Mouse (Mus musculus): ENCODE results near the gene Gtf2h4. TPM values are rescaled to one million over a fixed set of nuclear protein-coding genes. Genes with fewer than 3 reads are reported as not detected.
A peak's percentile ranks its signal among the peaks of the same experiment; 100 is the strongest.

Gene Gtf2h4
- 21.2 and 30.9 TPM in 2 replicates for total RNA-seq (2014; rRNA removed)
- 20.9 and 22.1 TPM in 2 replicates for polyA plus RNA-seq (2015; fragmentation: Nextera tagmentation; extraction: Ambion mirVana)

DNA sequence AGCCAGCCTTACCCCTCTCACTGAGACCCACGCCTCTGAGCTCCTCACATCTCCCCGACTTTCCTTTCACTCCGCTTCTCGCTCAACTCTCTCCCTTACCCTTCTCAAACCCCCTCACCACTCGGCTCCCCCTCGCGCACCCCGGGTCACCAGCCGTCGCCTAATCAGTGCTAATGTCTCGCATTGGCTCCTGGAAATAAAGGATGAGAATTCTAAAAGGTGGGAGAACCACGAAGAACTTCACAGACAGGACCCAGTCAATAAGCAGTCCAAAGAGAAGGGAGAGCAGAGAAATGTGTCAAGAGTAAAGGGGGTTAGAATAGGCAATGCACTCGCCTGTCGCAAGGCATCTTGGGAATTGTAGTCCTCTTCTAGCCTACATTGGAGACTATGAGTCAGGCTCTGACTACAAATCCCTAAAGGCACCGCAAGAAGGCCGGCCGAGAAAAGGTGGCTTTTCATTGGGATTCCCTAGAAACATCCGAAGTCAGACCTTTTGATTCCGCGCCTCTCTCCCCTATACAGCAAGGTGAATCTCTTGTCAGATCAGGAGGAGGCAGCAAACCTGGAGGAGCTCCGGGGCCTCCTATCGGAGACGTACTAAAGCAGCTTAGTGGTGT, at the start of gene Gtf2h4:
Gtf2h4 (minus strand) TSS at position 324 of the 620 bp plus-strand sequence.
- 2% methylated on average over 23 of the region's 23 CpGs for WGBS
- Histone ChIP-seq H3K27me3 (ENCODE audit: insufficient read depth, low read length) (no peaks in the 10 kb centered on the region), H3K36me3 (ENCODE audit: insufficient read depth) (peaks cover 8% of the 10 kb centered on the region; the same call in 1 of the 2 replicates), H3K27ac (ENCODE audit: low read depth, low read length) (peak within 1 kb of the TSS; percentile 64), H3K9me3 (ENCODE audit: low read length) (no peaks in the 10 kb centered on the region), H3K4me3 (ENCODE audit: low read depth, low read length) (peak within 1 kb of the TSS; percentile 77), H3K4me2 (ENCODE audit: low read depth) (peak within 1 kb of the TSS; percentile 94), H3K9ac (peak within 1 kb of the TSS; percentile 83), H3K4me1 (ENCODE audit: insufficient read depth) (peaks cover 7% of the 10 kb centered on the region; the same call in 1 of the 2 replicates)
- ATAC-seq (peak; percentile 99), DNase-seq (peak; percentile 96)
- TF ChIP-seq CTCF (IDR thresholded peaks at IDR 0.05; ENCODE audit: low read depth): peak; percentile 42

DNA sequence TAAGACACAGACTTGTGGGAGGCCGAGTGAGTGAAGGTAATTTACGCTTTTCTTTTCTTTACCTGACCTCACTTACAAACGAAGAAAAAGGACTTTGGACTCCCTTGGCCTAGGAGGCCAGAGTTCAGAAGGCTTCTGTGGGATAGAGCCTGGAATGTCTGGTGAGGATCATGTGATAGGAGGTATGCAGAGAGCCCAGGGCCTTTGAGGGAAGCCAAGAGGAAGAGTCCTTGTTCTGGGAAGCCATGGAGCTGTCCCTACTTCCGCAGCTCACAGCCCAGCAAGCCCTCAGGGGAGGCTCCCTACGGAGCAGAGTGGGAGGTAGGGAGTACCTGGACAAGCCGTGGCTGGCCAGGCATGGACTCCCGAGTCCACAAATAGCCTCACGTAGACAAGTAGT, 48.1 kb upstream of the Gtf2h4 start:
- 80% methylated on average over 8 of the region's 8 CpGs for WGBS
- ATAC-seq (no peak), DNase-seq (no peak)
- TF ChIP-seq CTCF (IDR thresholded peaks at IDR 0.05; ENCODE audit: low read depth): no peak
- no peak overlapping the region for H3K4me3 ChIP-seq (ENCODE audit: low read depth, low read length)
- H3K36me3 ChIP-seq (ENCODE audit: insufficient read depth): no peaks in the 10 kb centered on the region
- H3K4me2 ChIP-seq (ENCODE audit: low read depth): no peak overlapping the region
- H3K9ac ChIP-seq: no peak overlapping the region
- no peak overlapping the region for H3K27ac ChIP-seq (ENCODE audit: low read depth, low read length)
- H3K9me3 ChIP-seq (ENCODE audit: low read length): no peaks in the 10 kb centered on the region
- no peaks in the 10 kb centered on the region for H3K4me1 ChIP-seq (ENCODE audit: insufficient read depth)
- H3K27me3 ChIP-seq (ENCODE audit: insufficient read depth, low read length): no peaks in the 10 kb centered on the region

DNA sequence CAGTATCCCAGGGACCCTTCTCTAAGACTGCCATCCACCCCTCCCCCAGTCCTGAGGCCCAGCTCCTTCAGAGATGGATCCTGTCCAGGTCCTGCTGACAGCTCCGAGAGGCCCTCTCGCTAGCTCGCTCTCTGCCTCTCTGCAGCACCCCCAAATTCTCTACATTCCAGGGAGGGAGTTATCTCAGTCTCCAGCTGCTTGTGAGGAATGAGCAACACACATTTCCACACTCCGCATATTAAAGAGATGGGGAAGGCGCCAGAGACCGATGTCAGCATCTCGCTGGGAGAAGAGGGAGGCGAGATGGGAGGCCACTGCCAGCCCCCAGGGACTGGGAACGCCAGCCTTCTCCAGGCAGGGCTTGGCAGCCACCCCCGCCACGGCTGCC, 46.8 kb upstream of the Gtf2h4 start:
- no peaks in the 10 kb centered on the region for H3K4me1 ChIP-seq (ENCODE audit: insufficient read depth)
- peak; percentile 54 for DNase-seq
- H3K4me2 ChIP-seq (ENCODE audit: low read depth): peak overlapping the region; percentile 28; the same call in 1 of the 2 replicates
- ATAC-seq: peak; percentile 63
- no peaks in the 10 kb centered on the region for H3K9me3 ChIP-seq (ENCODE audit: low read length)
- H3K27me3 ChIP-seq (ENCODE audit: insufficient read depth, low read length): no peaks in the 10 kb centered on the region
- WGBS: 3% methylated on average over 11 of the region's 11 CpGs
- no peak overlapping the region for H3K4me3 ChIP-seq (ENCODE audit: low read depth, low read length)
- no peaks in the 10 kb centered on the region for H3K36me3 ChIP-seq (ENCODE audit: insufficient read depth)
- peak overlapping the region; percentile 46 for H3K27ac ChIP-seq (ENCODE audit: low read depth, low read length)
- H3K9ac ChIP-seq: peak overlapping the region; percentile 26; the same call in 1 of the 2 replicates
- no peak for TF ChIP-seq CTCF (IDR thresholded peaks at IDR 0.05; ENCODE audit: low read depth)

DNA sequence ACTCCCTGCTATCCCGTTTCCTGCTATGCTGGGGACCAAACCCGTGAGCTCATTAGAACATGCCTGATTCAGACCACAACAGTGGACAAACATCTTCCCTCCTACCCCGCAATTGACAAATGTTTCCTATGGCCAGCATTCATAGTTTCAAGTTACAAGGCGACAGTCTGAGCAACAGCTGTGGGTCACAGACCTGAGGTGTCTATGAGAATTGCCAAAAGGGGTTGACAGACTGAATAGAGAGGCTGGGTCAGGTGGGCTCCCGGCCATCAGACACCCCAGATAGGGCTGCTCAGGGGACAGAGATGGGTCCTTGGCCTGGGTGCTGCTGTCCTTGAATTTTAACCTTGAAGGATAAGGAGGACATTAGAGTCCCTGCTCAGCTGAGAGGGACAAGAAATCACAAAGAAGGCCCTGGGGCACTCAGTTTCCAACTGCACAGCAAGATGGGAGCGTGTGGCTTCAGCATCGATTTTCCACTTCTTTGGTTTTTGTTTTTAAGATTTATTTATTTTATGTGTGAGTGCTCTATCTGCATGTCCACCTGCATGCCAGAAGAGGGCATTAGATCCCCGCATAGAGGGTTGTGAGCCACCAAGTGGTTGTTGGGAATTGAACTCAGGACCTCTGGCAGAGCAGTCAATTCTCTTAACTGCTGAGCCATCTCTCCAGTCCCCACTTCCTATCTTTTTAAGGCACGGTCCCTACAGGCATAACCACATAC, 46.2 kb upstream of the Gtf2h4 start:
- Histone ChIP-seq H3K9me3 (ENCODE audit: low read length) (no peaks in the 10 kb centered on the region), H3K27me3 (ENCODE audit: insufficient read depth, low read length) (no peaks in the 10 kb centered on the region), H3K9ac (no peak overlapping the region), H3K4me3 (ENCODE audit: low read depth, low read length) (no peak overlapping the region), H3K27ac (ENCODE audit: low read depth, low read length) (peak overlapping the region; percentile 46; the same call in 1 of the 2 replicates), H3K36me3 (ENCODE audit: insufficient read depth) (no peaks in the 10 kb centered on the region), H3K4me2 (ENCODE audit: low read depth) (no peak overlapping the region), H3K4me1 (ENCODE audit: insufficient read depth) (no peaks in the 10 kb centered on the region)
- DNase-seq (no peak), ATAC-seq (peak; percentile 25)
- peak; percentile 38 for TF ChIP-seq CTCF (IDR thresholded peaks at IDR 0.05; ENCODE audit: low read depth)
- WGBS: 59% methylated on average over 9 of the region's 9 CpGs

DNA sequence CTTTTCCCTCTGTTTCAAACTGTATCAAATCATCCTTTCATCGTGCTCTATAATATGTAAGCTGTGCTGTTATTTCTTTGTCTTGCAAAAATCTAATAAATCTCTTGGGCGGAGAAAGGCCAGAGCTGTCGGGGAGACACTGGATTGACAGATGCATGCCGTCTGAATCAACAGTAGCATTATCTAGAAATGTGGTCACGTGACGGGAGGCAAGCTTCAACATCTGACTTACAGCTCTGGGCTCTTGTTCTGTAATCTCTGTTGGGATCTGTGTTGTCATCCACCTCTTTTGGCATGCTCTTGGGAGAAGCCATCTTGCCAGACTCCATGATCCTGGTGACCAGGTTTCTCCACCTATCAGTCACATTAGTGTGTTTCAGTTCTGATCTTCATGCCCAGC, 43.5 kb upstream of the Gtf2h4 start:
- H3K27ac ChIP-seq (ENCODE audit: low read depth, low read length): no peak overlapping the region
- ATAC-seq (no peak), DNase-seq (no peak)
- TF ChIP-seq CTCF (IDR thresholded peaks at IDR 0.05; ENCODE audit: low read depth): no peak
- no peak overlapping the region for H3K4me3 ChIP-seq (ENCODE audit: low read depth, low read length)
- no peaks in the 10 kb centered on the region for H3K27me3 ChIP-seq (ENCODE audit: insufficient read depth, low read length)
- no peak overlapping the region for H3K9ac ChIP-seq
- H3K36me3 ChIP-seq (ENCODE audit: insufficient read depth): no peaks in the 10 kb centered on the region
- no peak overlapping the region for H3K4me2 ChIP-seq (ENCODE audit: low read depth)
- H3K9me3 ChIP-seq (ENCODE audit: low read length): no peaks in the 10 kb centered on the region
- H3K4me1 ChIP-seq (ENCODE audit: insufficient read depth): no peaks in the 10 kb centered on the region
- 91% methylated on average over 6 of the region's 6 CpGs for WGBS

DNA sequence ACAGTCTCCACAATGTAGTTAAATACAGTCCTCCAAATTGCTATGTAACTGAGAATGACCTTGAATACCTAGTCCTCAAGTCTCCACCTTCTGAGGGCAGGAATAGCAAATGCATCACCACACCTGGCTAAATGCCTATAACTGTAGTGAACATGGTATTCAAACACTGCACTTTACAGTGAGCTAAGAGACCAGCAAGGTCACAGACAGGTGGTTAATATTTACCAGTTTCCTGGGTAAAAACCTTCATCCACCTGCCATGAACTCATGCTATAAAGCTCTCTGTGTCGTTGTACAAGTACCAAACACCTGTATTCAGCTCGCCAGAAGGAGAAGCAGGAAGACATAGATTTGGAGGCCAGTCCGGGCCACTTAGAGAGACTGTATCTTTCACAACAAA, 42.6 kb upstream of the Gtf2h4 start:
- H3K36me3 ChIP-seq (ENCODE audit: insufficient read depth): no peaks in the 10 kb centered on the region
- no peak for ATAC-seq
- H3K4me1 ChIP-seq (ENCODE audit: insufficient read depth): 0 out of 2 replicates have a peak, but pooled peaks cover 1% of the 10 kb centered on the region
- no peak overlapping the region for H3K4me3 ChIP-seq (ENCODE audit: low read depth, low read length)
- H3K27ac ChIP-seq (ENCODE audit: low read depth, low read length): no peak overlapping the region
- 94% methylated on average over 3 of the region's 3 CpGs for WGBS
- no peak overlapping the region for H3K9ac ChIP-seq
- no peak for DNase-seq
- H3K9me3 ChIP-seq (ENCODE audit: low read length): no peaks in the 10 kb centered on the region
- TF ChIP-seq CTCF (IDR thresholded peaks at IDR 0.05; ENCODE audit: low read depth): no peak
- no peak overlapping the region for H3K4me2 ChIP-seq (ENCODE audit: low read depth)
- H3K27me3 ChIP-seq (ENCODE audit: insufficient read depth, low read length): no peaks in the 10 kb centered on the region
